Mouse (Mus musculus) hindbrain, embryonic 11.5 days (tissue): ENCODE measurements around the gene Arl3. TPM values are rescaled to one million over a fixed set of nuclear protein-coding genes. Genes with fewer than 3 reads are reported as not detected.

Source experiments
- ATAC-seq: fragments of 200-750 bp; cut with Nextera tagmentation; 2 replicates; pipeline ENCODE4 v1.8.0; 2017; ENCODE audit warnings: mild to moderate bottlenecking, moderate TSS enrichment, moderate library complexity; ENCODE audit not compliant: low FRiP score
- DNase-seq: peaks from one replicate; pipeline ENCODE4 v3.0.0-alpha.2; 2015; ENCODE audit warnings: low spot score
- H3K27ac ChIP-seq: fragments of 300-500 bp; sonication (generic); 2 replicates; pipeline ENCODE4 v1.5.1; 2014; ENCODE audit warnings: mild to moderate bottlenecking, low read depth, low read length
- H3K27me3 ChIP-seq: fragments of 300-500 bp; sonication (generic); 2 replicates; pipeline ENCODE4 v1.6.1; 2014; ENCODE audit warnings: mild to moderate bottlenecking, low read length, moderate library complexity, mixed read lengths; ENCODE audit not compliant: control insufficient read depth, insufficient read depth
- H3K36me3 ChIP-seq: fragments of 300-500 bp; sonication (generic); 2 replicates; pipeline ENCODE4 v1.6.1; 2014; ENCODE audit warnings: mild to moderate bottlenecking, low read length, moderate library complexity, mixed read lengths; ENCODE audit not compliant: control insufficient read depth, insufficient read depth
- H3K4me1 ChIP-seq: fragments of 300-500 bp; sonication (generic); replicated peaks from 2 replicates; pipeline ENCODE4 v1.6.1; 2014; ENCODE audit warnings: low read length, mixed read lengths; ENCODE audit not compliant: control insufficient read depth, insufficient read depth
- H3K4me2 ChIP-seq: fragments of 300-500 bp; sonication (generic); replicated peaks from 2 replicates; pipeline ENCODE4 v1.6.1; 2014; ENCODE audit warnings: mild to moderate bottlenecking, low read depth, low read length
- H3K4me3 ChIP-seq: fragments of 300-500 bp; sonication (generic); 2 replicates; pipeline ENCODE4 v1.5.1; 2014; ENCODE audit warnings: low read depth, low read length
- H3K9ac ChIP-seq: fragments of 300-500 bp; sonication (generic); 2 replicates; pipeline ENCODE4 v1.6.1; 2014; ENCODE audit warnings: low read depth, low read length
- H3K9me3 ChIP-seq: fragments of 300-500 bp; sonication (generic); 2 replicates; pipeline ENCODE4 v1.6.1; 2016; ENCODE audit warnings: low read length; ENCODE audit not compliant: control insufficient read depth
- WGBS: fragments of 180-500 bp; shearing (Covaris S2); extraction: QIAGEN DNeasy Blood & Tissue Kit; methylation state at CpG from one replicate; pipeline ENCODE4 v1.1.7; 2014; 5-methylcytosine and 5-hydroxymethylcytosine counted together
- polyA plus RNA-seq: library from polyadenylated mRNA; unstranded; fragments of >200 nt; fragmentation: Nextera tagmentation; extraction: Ambion mirVana; gene quantifications from 2 replicates; pipeline ENCODE4 v1.2.1, GENCODE M21; 2014

Gene Arl3
- polyA plus RNA-seq, 1 experiment from 2014 or later, result 160 TPM

DNA sequence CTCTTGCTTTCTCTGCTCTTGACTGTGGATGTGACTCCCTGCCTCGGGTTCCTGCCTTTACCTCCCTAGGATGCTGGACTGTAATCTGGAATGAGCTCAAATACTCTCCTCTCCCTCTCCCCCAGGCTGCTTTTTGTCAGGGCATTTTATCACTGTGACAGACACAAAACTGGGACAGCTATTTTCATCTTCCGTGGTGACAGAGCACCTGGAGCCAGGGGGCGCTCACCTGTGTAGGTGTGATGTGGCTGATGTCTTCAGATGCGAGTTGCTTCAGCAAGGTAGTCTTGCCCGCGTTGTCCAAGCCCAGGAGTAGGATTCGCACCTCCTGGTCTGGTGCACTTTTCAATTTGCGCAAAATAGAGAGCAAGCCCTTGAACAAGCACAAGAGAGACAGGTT is 15.0 kb downstream of the Arl3 start:
- DNase-seq (no peak), ATAC-seq (no peak)
- H3K36me3 ChIP-seq, result peaks cover 4% of the 10 kb centered on the region; the same call in 1 of the 2 replicates
- H3K9me3 ChIP-seq, result no peaks in the 10 kb centered on the region
- no peak overlapping the region for H3K9ac ChIP-seq
- no peaks in the 10 kb centered on the region for H3K27me3 ChIP-seq
- WGBS, result 81% methylated on average over 8 of the region's 8 CpGs
- no peak overlapping the region for H3K27ac ChIP-seq
- no peaks in the 10 kb centered on the region for H3K4me1 ChIP-seq
- no peak overlapping the region for H3K4me3 ChIP-seq
- H3K4me2 ChIP-seq, result no peak overlapping the region

DNA sequence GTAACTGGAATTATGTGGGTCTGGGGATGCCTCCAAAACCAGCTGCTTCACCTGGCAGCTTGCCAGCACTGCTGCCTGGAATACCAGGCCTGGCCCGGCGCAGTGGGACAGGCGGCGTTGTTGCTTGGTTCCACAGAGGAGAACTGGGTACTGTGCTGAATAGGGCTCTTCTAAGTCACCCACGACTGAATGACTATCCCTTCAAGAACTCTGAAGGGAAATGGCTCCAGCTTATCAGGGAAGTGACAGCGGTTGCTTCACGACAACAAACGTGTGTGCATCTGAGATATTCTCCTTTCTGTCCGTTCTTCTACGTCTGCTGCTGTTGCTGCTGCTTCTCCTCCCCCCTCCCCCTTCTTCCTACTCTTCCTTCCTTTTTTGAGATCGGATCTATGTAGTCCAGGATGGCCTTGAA is 19.4 kb downstream of the Arl3 start:
- no peaks in the 10 kb centered on the region for H3K9me3 ChIP-seq
- no peak overlapping the region for H3K4me3 ChIP-seq
- peaks cover 16% of the 10 kb centered on the region; the same call in 1 of the 2 replicates for H3K36me3 ChIP-seq
- no peak overlapping the region for H3K27ac ChIP-seq
- 87% methylated on average over 11 of the region's 11 CpGs for WGBS
- ATAC-seq, result no peak
- DNase-seq, result no peak
- no peak overlapping the region for H3K4me2 ChIP-seq
- H3K4me1 ChIP-seq, result no peaks in the 10 kb centered on the region
- no peaks in the 10 kb centered on the region for H3K27me3 ChIP-seq
- H3K9ac ChIP-seq, result no peak overlapping the region

DNA sequence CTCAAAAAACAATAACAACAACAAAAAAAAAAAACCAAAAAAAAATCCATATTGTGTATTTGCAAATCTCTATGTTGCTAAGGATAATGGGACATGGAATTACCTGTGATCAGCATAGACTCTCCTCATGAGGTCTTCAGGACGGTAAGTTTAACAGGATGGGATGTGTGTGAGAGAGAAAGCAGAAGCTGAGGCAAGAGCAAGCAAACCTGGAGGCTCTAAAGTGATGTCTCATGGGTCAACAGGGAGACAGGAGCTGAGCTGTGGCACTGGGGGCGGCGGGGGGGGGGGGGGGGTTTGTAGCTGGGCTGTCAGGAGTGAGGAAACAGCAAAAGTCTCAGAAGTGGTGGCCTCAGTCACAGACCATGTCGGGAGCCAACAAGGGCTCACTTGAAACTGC is 20.5 kb downstream of the Arl3 start:
- Histone ChIP-seq H3K27me3 (no peaks in the 10 kb centered on the region), H3K4me3 (no peak overlapping the region), H3K4me1 (no peaks in the 10 kb centered on the region), H3K27ac (no peak overlapping the region), H3K4me2 (no peak overlapping the region), H3K9ac (no peak overlapping the region), H3K9me3 (no peaks in the 10 kb centered on the region), H3K36me3 (peaks cover 16% of the 10 kb centered on the region; the same call in 1 of the 2 replicates)
- DNase-seq (no peak), ATAC-seq (no peak)
- WGBS, result 83% methylated on average over 3 of the region's 4 CpGs

DNA sequence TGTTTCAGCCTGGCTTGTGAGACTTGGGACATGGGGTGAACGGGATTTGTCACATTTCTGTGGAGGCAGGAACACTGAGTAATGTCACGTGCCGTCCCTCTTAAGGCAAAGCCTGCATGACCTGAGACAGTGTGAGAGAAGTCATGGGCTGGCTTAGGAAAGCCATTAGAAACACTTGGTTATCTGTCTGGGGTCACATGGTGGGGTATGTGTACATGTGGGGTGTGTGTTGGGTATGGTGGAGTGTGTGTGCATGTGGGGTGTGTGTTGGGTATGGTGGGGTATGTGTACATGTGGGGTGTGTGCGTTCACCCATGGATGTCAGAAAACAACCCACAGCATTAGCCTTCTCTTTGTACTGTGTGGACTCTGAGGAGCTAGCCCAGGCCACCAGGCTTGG is 22.6 kb downstream of the Arl3 start:
- DNase-seq (no peak), ATAC-seq (no peak)
- no peaks in the 10 kb centered on the region for H3K9me3 ChIP-seq
- H3K9ac ChIP-seq, result no peak overlapping the region
- WGBS, result 95% methylated on average over 4 of the region's 4 CpGs
- no peak overlapping the region for H3K27ac ChIP-seq
- peaks cover 12% of the 10 kb centered on the region; the same call in 1 of the 2 replicates for H3K36me3 ChIP-seq
- no peak overlapping the region for H3K4me2 ChIP-seq
- H3K4me3 ChIP-seq, result no peak overlapping the region
- no peaks in the 10 kb centered on the region for H3K4me1 ChIP-seq
- H3K27me3 ChIP-seq, result no peaks in the 10 kb centered on the region

DNA sequence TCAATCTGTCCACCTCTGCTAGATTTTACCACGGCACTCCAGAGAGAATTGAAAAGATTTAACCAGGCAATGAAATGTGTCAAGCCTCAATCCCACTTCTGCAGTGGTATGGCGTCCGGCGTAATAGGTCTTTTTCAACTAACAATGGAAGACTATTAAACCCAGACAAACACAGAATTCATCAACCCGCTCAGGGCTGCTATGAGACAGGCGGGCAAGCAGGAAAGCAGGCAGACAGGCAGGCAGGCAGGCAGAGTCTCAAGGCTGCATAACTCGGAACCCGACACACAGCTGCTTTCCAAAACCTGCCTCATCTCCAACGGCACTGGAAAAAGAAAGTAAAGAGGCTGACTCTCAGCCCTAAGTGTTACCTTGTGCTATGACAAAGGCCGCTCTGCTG is 24.9 kb downstream of the Arl3 start:
- H3K9me3 ChIP-seq, result no peaks in the 10 kb centered on the region
- H3K4me2 ChIP-seq, result no peak overlapping the region
- ATAC-seq (no peak), DNase-seq (no peak)
- 70% methylated on average over 10 of the region's 10 CpGs for WGBS
- H3K27me3 ChIP-seq, result no peaks in the 10 kb centered on the region
- H3K4me1 ChIP-seq, result no peaks in the 10 kb centered on the region
- no peak overlapping the region for H3K4me3 ChIP-seq
- H3K27ac ChIP-seq, result peak overlapping the region; percentile 51
- H3K36me3 ChIP-seq, result peaks cover 12% of the 10 kb centered on the region; the same call in 1 of the 2 replicates
- no peak overlapping the region for H3K9ac ChIP-seq

DNA sequence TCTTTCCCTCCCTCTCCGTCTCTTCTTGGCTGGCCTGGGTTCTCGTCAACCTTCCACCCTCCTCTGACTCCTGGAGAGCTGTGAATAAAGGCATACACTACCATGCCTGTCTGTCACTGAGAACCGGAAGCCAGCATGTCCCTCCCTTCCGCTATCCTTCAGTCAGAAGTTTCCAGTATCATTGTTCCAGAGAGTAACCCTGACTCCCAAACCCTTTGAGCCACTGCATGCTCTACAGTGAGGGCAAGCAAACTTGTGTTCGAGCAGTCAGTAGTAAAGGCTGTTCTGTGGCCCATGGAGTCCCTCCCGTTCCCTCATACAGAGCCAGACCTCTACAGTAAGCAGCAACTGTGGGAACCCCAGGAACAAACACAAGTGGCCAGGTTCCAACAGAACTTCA is 25.4 kb downstream of the Arl3 start:
- H3K9me3 ChIP-seq, result no peaks in the 10 kb centered on the region
- H3K9ac ChIP-seq, result no peak overlapping the region
- DNase-seq (no peak), ATAC-seq (no peak)
- no peaks in the 10 kb centered on the region for H3K4me1 ChIP-seq
- H3K27ac ChIP-seq, result no peak overlapping the region
- H3K27me3 ChIP-seq, result no peaks in the 10 kb centered on the region
- H3K4me3 ChIP-seq, result no peak overlapping the region
- WGBS, result 80% methylated on average over 6 of the region's 6 CpGs
- no peak overlapping the region for H3K4me2 ChIP-seq
- H3K36me3 ChIP-seq, result peaks cover 12% of the 10 kb centered on the region; the same call in 1 of the 2 replicates

DNA sequence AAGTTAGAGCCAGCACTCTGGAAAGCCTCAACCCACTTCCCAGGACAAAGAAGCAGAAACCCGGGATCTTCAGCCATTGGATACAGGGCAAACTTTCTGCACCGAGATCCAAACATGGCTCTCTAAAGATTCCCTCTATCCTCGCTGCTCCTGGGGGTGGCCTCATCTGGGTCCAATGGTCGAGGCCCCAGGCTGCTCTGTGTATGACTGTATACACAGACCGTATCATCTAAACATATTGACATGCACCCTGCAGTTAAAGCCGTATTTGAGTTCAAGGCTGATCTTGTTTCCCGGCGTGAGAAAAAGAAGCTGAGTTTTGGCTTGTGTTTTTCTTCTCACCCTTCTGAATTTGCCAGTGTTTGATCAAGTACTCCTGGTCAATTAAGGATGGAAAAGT is 30.2 kb downstream of the Arl3 start:
- Histone ChIP-seq H3K27me3 (no peaks in the 10 kb centered on the region), H3K9me3 (no peaks in the 10 kb centered on the region), H3K27ac (no peak overlapping the region), H3K9ac (no peak overlapping the region), H3K4me1 (no peaks in the 10 kb centered on the region), H3K36me3 (0 out of 2 replicates have a peak, but pooled peaks cover 2% of the 10 kb centered on the region), H3K4me3 (no peak overlapping the region), H3K4me2 (no peak overlapping the region)
- DNase-seq (no peak), ATAC-seq (no peak)
- WGBS, result 86% methylated on average over 8 of the region's 8 CpGs

- no peak overlapping the region for H3K4me3 ChIP-seq
- no peaks in the 10 kb centered on the region for H3K9me3 ChIP-seq
- 0 out of 2 replicates have a peak, but pooled peaks cover 2% of the 10 kb centered on the region for H3K36me3 ChIP-seq
- no peaks in the 10 kb centered on the region for H3K27me3 ChIP-seq
- 84% methylated on average over 6 of the region's 6 CpGs for WGBS
- H3K27ac ChIP-seq, result no peak overlapping the region
- DNase-seq (no peak), ATAC-seq (no peak)
- H3K4me2 ChIP-seq, result no peak overlapping the region
- peaks cover 6% of the 10 kb centered on the region for H3K4me1 ChIP-seq
- H3K9ac ChIP-seq, result no peak overlapping the region
Measured at GRCm38 (mm10) chr19:46538213-46538612, 34.8 kb downstream of the Arl3 start.

GRCm38 (mm10) chr19:46537357-46537756 is 35.6 kb downstream of the Arl3 start:
- peaks cover 14% of the 10 kb centered on the region for H3K4me1 ChIP-seq
- H3K9me3 ChIP-seq, result no peaks in the 10 kb centered on the region
- no peaks in the 10 kb centered on the region for H3K27me3 ChIP-seq
- ATAC-seq, result no peak
- 88% methylated on average over 9 of the region's 9 CpGs for WGBS
- H3K4me2 ChIP-seq, result no peak overlapping the region
- H3K9ac ChIP-seq, result no peak overlapping the region
- H3K27ac ChIP-seq, result no peak overlapping the region
- no peak overlapping the region for H3K4me3 ChIP-seq
- H3K36me3 ChIP-seq, result 0 out of 2 replicates have a peak, but pooled peaks cover 2% of the 10 kb centered on the region
- DNase-seq, result no peak
